In genomic region chr17:3085152-3085551, GRCm38 (mm10) we compare ENCODE assay signal across 8 mouse cellular contexts. TPM values are rescaled to one million over a fixed set of nuclear protein-coding genes. Genes with fewer than 3 reads are reported as not detected.
A peak's percentile ranks its signal among the peaks of the same experiment; 100 is the strongest.
DNase-seq lines count a peak whose midpoint lies in the region; ATAC-seq and TF ChIP-seq lines count a peak whose summit lies in the region.

No protein-coding gene starts in this region.

- DNase-seq in heart, postnatal 4 days, result no peak
- no peak for DNase-seq in ES-E14 (ENCODE audit: low read depth, low spot score)
- peak; percentile 54 for DNase-seq in forebrain, embryonic 11.5 days (ENCODE audit: low spot score)
- no peak for DNase-seq in liver, embryonic 13.5 days
- DNase-seq in urinary bladder, adult 18-20 months (ENCODE audit: low spot score in 2 of 2), result no peak
- DNase-seq in adrenal gland, adult 18-20 months (ENCODE audit: low spot score in 2 of 2), result no peak
- no peak for DNase-seq in spleen, postnatal 10 days (ENCODE audit: low spot score in 2 of 2)

- H3K4me1 ChIP-seq in heart, embryonic 14.5 days (ENCODE audit: control insufficient read depth in 2 of 2, insufficient read depth in 2 of 2, low read length in 2 of 2), result no peaks in the 10 kb centered on the region; a peak in 1 of 4 replicates
- no peaks in the 10 kb centered on the region for H3K4me1 ChIP-seq in ES-E14 (ENCODE audit: control insufficient read depth in 2 of 2, insufficient read depth in 2 of 2, low read length in 2 of 2, poor library complexity in 1 of 2)
- H3K4me1 ChIP-seq in forebrain, embryonic 11.5 days (replicated peaks; ENCODE audit: control insufficient read depth, insufficient read depth, low read length), result no peaks in the 10 kb centered on the region
- peaks cover 13% of the 10 kb centered on the region for H3K4me1 ChIP-seq in liver, embryonic 13.5 days (replicated peaks)

- no peaks in the 10 kb centered on the region for H3K36me3 ChIP-seq in heart, embryonic 14.5 days (ENCODE audit: control insufficient read depth, insufficient read depth, low read length)
- H3K36me3 ChIP-seq in ES-E14 (ENCODE audit: control insufficient read depth, insufficient read depth, low read length, poor library complexity, severe bottlenecking), result no peaks in the 10 kb centered on the region
- no peaks in the 10 kb centered on the region for H3K36me3 ChIP-seq in forebrain, embryonic 11.5 days (ENCODE audit: control insufficient read depth, insufficient read depth, low read length)
- no peaks in the 10 kb centered on the region for H3K36me3 ChIP-seq in liver, embryonic 13.5 days

- in situ Hi-C loops in ES-E14 (cut with MboI; ENCODE audit: low sequenced_read_pairs in 2 of 2, unreplicated experiment in 2 of 2), result no loop called here

- no peak overlapping the region; a peak in 1 of 4 replicates for H3K27ac ChIP-seq in heart, embryonic 14.5 days (replicated peaks in 1 of 2; ENCODE audit: control insufficient read depth in 1 of 2, insufficient read depth in 1 of 2, low read depth in 2 of 2, low read length in 2 of 2)
- no peak overlapping the region for H3K27ac ChIP-seq in ES-E14 (ENCODE audit: insufficient read depth, low read depth, low read length, poor library complexity, severe bottlenecking)
- H3K27ac ChIP-seq in forebrain, embryonic 11.5 days (ENCODE audit: low read depth, low read length), result no peak overlapping the region
- no peak overlapping the region for H3K27ac ChIP-seq in liver, embryonic 13.5 days

- no peak for ATAC-seq in heart, embryonic 14.5 days (ENCODE audit: insufficient number of reproducible peaks, insufficient read depth, low FRiP score, low read depth)
- no peak for ATAC-seq in forebrain, embryonic 11.5 days (replicated peaks; ENCODE audit: low FRiP score)
- no peak for ATAC-seq in liver, embryonic 13.5 days (ENCODE audit: low read depth)

- H3K9ac ChIP-seq in heart, embryonic 14.5 days (ENCODE audit: low read length), result peak overlapping the region; percentile 74
- peak overlapping the region; percentile 76; the same call in 1 of the 2 replicates for H3K9ac ChIP-seq in ES-E14 (ENCODE audit: insufficient read depth, low read depth, low read length, poor library complexity, severe bottlenecking)
- H3K9ac ChIP-seq in forebrain, embryonic 11.5 days (ENCODE audit: low read length), result no peak overlapping the region; the same call in 1 of the 2 replicates
- peak overlapping the region; percentile 76 for H3K9ac ChIP-seq in liver, embryonic 13.5 days

- peak overlapping the region; percentile 51 to 59 for H3K4me3 ChIP-seq in heart, embryonic 14.5 days (ENCODE audit: control insufficient read depth in 1 of 2, insufficient read depth in 1 of 2, low read depth in 1 of 2, low read length in 2 of 2)
- H3K4me3 ChIP-seq in ES-E14 (ENCODE audit: insufficient read depth in 1 of 2, low read depth in 1 of 2, low read length in 2 of 2, poor library complexity in 1 of 2, severe bottlenecking in 1 of 2), result peak overlapping the region; percentile 92 to 98; a peak in 3 of 4 replicates
- H3K4me3 ChIP-seq in forebrain, embryonic 11.5 days (ENCODE audit: low read depth, low read length), result peak overlapping the region; percentile 44
- H3K4me3 ChIP-seq in liver, embryonic 13.5 days (replicated peaks), result peak overlapping the region; percentile 69

- peak overlapping the region; percentile 77 for H3K4me2 ChIP-seq in heart, embryonic 14.5 days (ENCODE audit: low read length)
- peak overlapping the region; percentile 51; the same call in 1 of the 2 replicates for H3K4me2 ChIP-seq in forebrain, embryonic 11.5 days (ENCODE audit: low read depth, low read length, severe bottlenecking)
- H3K4me2 ChIP-seq in liver, embryonic 13.5 days, result peak overlapping the region; percentile 79

- 57% methylated on average over 3 of the region's 3 CpGs for whole genome bisulfite sequencing in heart, embryonic 14.5 days
- 75% methylated on average over 3 of the region's 3 CpGs for WGBS in forebrain, embryonic 11.5 days
- 52% methylated on average over 3 of the region's 3 CpGs for WGBS in liver, embryonic 13.5 days (ENCODE audit: insufficient replicate concordance)

- no peaks in the 10 kb centered on the region for H3K9me3 ChIP-seq in heart, embryonic 14.5 days (ENCODE audit: control insufficient read depth, low read length)
- no peaks in the 10 kb centered on the region for H3K9me3 ChIP-seq in ES-E14 (ENCODE audit: control insufficient read depth, insufficient read depth, low read depth, low read length)
- no peaks in the 10 kb centered on the region for H3K9me3 ChIP-seq in forebrain, embryonic 11.5 days (ENCODE audit: control insufficient read depth, low read length)
- H3K9me3 ChIP-seq in liver, embryonic 13.5 days (replicated peaks), result peaks cover 3% of the 10 kb centered on the region

- no peaks in the 10 kb centered on the region for H3K27me3 ChIP-seq in heart, embryonic 14.5 days (ENCODE audit: control insufficient read depth, insufficient read depth, low read length)
- no peaks in the 10 kb centered on the region for H3K27me3 ChIP-seq in forebrain, embryonic 11.5 days (ENCODE audit: control insufficient read depth, insufficient read depth, low read length)
- H3K27me3 ChIP-seq in liver, embryonic 13.5 days, result no peaks in the 10 kb centered on the region

TF ChIP-seq in ES-E14, 5 proteins besides CTCF, POLR2A, EP300 and RAD21:
- TF ChIP-seq HCFC1 (IDR thresholded peaks at IDR 0.05; ENCODE audit: borderline replicate concordance, insufficient read depth, low read length) (no peak), ZC3H11A (IDR thresholded peaks at IDR 0.05; ENCODE audit: borderline replicate concordance, low read depth, low read length) (no peak), CHD2 (IDR thresholded peaks at IDR 0.05; ENCODE audit: low read depth, low read length) (no peak), ZNF384 (IDR thresholded peaks at IDR 0.05; ENCODE audit: low read depth, low read length) (no peak), MAFK (IDR thresholded peaks at IDR 0.05; ENCODE audit: insufficient read depth, low read depth, low read length) (no peak)

RNA-seq across cellular contexts. Expression of gene Scaf8, which starts 29.6 kb away (rescaled TPM):
- polyA plus RNA-seq in heart, embryonic 14.5 days (2014; fragmentation: Nextera tagmentation; extraction: Ambion mirVana), result 16.2 and 16.8 TPM in 2 replicates
- total RNA-seq in heart, postnatal 4 days (2021), result 10 to 100 TPM; 51.2 to 51.3 TPM
- 51.3 and 57.1 TPM in 2 replicates for total RNA-seq in ES-E14 (2012; rRNA removed)
- 27.7 and 29.2 TPM in 2 replicates for polyA plus RNA-seq in forebrain, embryonic 11.5 days (2014; fragmentation: Nextera tagmentation; extraction: Ambion mirVana)
- polyA plus RNA-seq in liver, embryonic 13.5 days (2015; fragmentation: Nextera tagmentation; extraction: Ambion mirVana), result 7.7 and 9.7 TPM in 2 replicates
- 10 to 100 TPM; 43.4 to 45.8 TPM for total RNA-seq in adrenal gland, adult 18-20 months (2021)

Comparison
In these comparisons a context has a peak if more than half of its experiments do, and no peak if none do; other contexts are left out.
1. H3K4me3 ChIP-seq: peak in every context shown above with its lines; median percentile 95 in ES-E14; 69 in liver, embryonic 13.5 days; 55 in heart, embryonic 14.5 days; 44 in forebrain, embryonic 11.5 days.